Mouse (Mus musculus) stomach, postnatal 0 days (tissue): ENCODE measurements at regions not wholly inside any gene's neighbourhood (a gene's known extent, or its start where the extent isn't known, plus 50 kb on each side); places are given as distances from the start of the nearest gene placed in this dataset.

Experiments used
- ATAC-seq: fragments of 200-750 bp; cut with Nextera tagmentation; 2 replicates; pipeline ENCODE4 v1.8.0; 2017; ENCODE audit not compliant: low FRiP score, low TSS enrichment
- DNase-seq: peaks from one replicate; pipeline ENCODE4 v3.0.0-alpha.2; 2016; ENCODE audit warnings: low spot score
- H3K27ac ChIP-seq: fragments of 300-500 bp; sonication (generic); replicated peaks from 2 replicates; pipeline ENCODE4 v1.5.1; 2014; ENCODE audit warnings: mild to moderate bottlenecking, control low read depth
- H3K27me3 ChIP-seq: fragments of 300-500 bp; sonication (generic); 2 replicates; pipeline ENCODE4 v1.6.1; 2014; ENCODE audit warnings: low read length; ENCODE audit not compliant: control insufficient read depth, insufficient read depth
- H3K36me3 ChIP-seq: fragments of 300-500 bp; sonication (generic); 2 replicates; pipeline ENCODE4 v1.6.1; 2014; ENCODE audit warnings: low read length, mixed read lengths; ENCODE audit not compliant: control insufficient read depth, insufficient read depth
- H3K4me1 ChIP-seq: fragments of 300-500 bp; sonication (generic); replicated peaks from 2 replicates; pipeline ENCODE4 v1.6.1; 2014; ENCODE audit warnings: antibody characterized with exemption; ENCODE audit not compliant: control insufficient read depth, insufficient read depth
- H3K4me2 ChIP-seq: fragments of 300-500 bp; sonication (generic); replicated peaks from 2 replicates; pipeline ENCODE4 v1.6.1; 2014; ENCODE audit warnings: low read depth, mild to moderate bottlenecking, control low read depth, moderate library complexity
- H3K4me3 ChIP-seq: fragments of 300-500 bp; sonication (generic); 2 replicates; pipeline ENCODE4 v1.5.1; 2014; ENCODE audit warnings: low read depth, low read length, control low read depth
- H3K9ac ChIP-seq: fragments of 300-500 bp; sonication (generic); 2 replicates; pipeline ENCODE4 v1.6.1; 2014; ENCODE audit warnings: mild to moderate bottlenecking, low read length, control low read depth, mixed read lengths
- H3K9me3 ChIP-seq: fragments of 300-500 bp; sonication (generic); 2 replicates; pipeline ENCODE4 v1.6.1; 2016; ENCODE audit warnings: low read length; ENCODE audit not compliant: control insufficient read depth
- CTCF ChIP-seq: IDR thresholded peaks from 2 replicates; pipeline ENCODE4 v1.5.1; 2016; ENCODE audit warnings: antibody characterized with exemption, low read depth, mild to moderate bottlenecking, moderate library complexity
- EP300 ChIP-seq: optimal IDR thresholded peaks from 2 replicates; pipeline ENCODE3; 2016; ENCODE audit warnings: antibody characterized with exemption
- WGBS: fragments of 180-500 bp; shearing (Covaris S2); extraction: QIAGEN DNeasy Blood & Tissue Kit; methylation state at CpG from one replicate; pipeline ENCODE4 v1.1.7; 2014; 5-methylcytosine and 5-hydroxymethylcytosine counted together

DNA sequence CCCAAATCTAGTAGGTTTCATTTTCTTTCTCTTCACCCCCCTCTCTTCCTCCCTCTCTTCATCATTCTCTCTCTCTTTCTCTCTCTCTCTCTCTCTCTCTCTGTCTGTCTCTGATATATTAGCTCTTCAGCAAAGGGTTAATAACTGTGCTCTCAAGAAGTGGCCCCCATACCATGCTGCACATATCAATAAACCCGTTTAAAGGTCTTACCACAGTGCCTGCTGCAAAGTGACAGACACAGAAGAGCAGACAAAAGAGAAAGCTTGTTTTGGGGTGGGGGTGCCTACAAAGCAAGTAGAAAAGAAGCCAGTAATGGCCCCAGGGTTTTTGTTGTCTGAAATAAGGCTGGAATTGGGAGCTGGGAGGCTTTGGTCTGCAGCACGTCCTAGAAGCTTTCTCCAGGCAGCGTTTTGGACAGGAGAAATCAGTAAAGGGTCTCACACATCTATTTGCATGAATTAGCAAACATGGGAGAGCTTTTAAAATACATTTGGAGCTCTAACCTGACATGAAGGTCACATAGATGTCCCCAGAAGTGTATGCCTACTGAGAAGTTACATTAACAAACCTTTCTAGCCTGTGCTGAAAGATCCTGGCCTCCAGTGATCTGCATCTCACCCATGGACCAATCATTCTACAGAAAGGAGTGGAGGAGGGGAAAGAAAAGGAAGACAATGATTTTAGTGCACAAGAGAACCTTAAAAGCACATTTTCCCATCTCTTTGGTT is 91.1 kb upstream of the Arhgap21 start:
- no peaks in the 10 kb centered on the region for H3K4me1 ChIP-seq
- H3K9ac ChIP-seq, result no peak overlapping the region
- no peaks in the 10 kb centered on the region for H3K9me3 ChIP-seq
- H3K4me2 ChIP-seq, result no peak overlapping the region
- H3K27me3 ChIP-seq, result no peaks in the 10 kb centered on the region
- H3K4me3 ChIP-seq, result no peak overlapping the region
- no peaks in the 10 kb centered on the region for H3K36me3 ChIP-seq
- WGBS, result 30% methylated on average over 3 of the region's 3 CpGs
- no peak for DNase-seq
- H3K27ac ChIP-seq, result no peak overlapping the region
- no peak for TF ChIP-seq CTCF
- no peak for TF ChIP-seq EP300
- ATAC-seq, result no peak

DNA sequence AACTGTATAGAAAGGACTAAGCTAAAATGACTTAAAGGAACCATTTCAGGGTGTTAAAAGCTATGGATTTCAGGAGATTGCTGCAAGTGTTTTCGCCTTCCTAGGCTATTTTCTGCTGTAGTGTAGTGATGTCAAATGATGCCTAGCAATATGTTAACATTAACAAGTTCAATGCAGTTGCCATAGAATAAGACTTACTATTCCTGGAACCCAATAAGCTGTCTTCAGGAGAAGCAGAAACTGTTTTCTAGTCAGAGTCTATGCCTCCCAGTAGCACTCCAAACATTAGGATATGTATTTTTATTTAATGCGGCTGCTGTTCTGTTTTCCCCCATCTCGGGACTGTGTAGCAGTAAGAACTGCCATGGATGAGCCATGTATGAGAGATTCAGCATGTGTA is 90.3 kb upstream of the Arhgap21 start:
- no peak for ATAC-seq
- Histone ChIP-seq H3K4me2 (no peak overlapping the region), H3K27me3 (no peaks in the 10 kb centered on the region), H3K4me3 (no peak overlapping the region), H3K27ac (no peak overlapping the region), H3K4me1 (no peaks in the 10 kb centered on the region), H3K36me3 (no peaks in the 10 kb centered on the region), H3K9me3 (no peaks in the 10 kb centered on the region), H3K9ac (no peak overlapping the region)
- TF ChIP-seq EP300, result no peak
- TF ChIP-seq CTCF, result no peak
- no peak for DNase-seq
- 89% methylated on average over 3 of the region's 3 CpGs for WGBS

DNA sequence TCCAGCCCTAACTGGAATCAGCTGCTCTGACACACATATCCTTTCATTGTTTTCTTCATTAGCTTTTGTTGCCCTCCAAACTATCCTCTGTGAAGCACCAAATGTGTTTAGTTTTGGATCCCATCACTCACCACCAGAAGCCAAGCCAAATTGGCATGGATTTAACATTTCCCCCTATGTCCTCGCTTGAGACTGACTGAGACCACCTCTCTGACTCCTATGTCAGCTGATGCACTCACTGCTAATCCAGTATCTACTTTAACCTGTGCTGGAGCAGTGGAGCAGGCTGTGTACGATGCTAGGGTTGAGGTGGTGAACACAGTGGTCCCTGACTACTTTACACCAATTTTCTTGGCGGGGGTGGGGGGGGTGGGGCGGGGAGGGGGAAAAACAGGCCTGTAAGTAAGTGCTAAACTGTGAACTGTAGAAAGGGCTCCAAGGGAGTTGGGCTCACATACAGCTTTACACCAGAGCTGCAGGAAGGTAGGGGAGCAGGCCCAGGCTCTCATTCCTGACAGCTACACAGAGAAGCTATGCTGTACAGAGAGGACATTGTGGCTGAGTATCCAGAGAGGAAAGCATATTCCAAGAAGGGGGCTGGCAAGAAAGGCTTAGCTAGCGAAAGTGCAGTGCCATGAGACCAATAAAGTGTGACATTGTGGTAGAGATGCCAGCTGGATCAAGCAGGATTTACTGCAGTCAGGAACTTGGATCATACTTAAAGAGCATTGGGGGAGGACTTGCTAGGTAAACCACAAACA is 87.9 kb upstream of the Arhgap21 start:
- no peaks in the 10 kb centered on the region for H3K27me3 ChIP-seq
- 73% methylated on average over 5 of the region's 5 CpGs for WGBS
- H3K36me3 ChIP-seq, result no peaks in the 10 kb centered on the region
- H3K4me3 ChIP-seq, result no peak overlapping the region
- TF ChIP-seq EP300 (no peak), CTCF (no peak)
- no peak overlapping the region for H3K9ac ChIP-seq
- no peaks in the 10 kb centered on the region for H3K4me1 ChIP-seq
- DNase-seq (no peak), ATAC-seq (no peak)
- H3K9me3 ChIP-seq, result no peaks in the 10 kb centered on the region
- H3K4me2 ChIP-seq, result no peak overlapping the region
- no peak overlapping the region for H3K27ac ChIP-seq

DNA sequence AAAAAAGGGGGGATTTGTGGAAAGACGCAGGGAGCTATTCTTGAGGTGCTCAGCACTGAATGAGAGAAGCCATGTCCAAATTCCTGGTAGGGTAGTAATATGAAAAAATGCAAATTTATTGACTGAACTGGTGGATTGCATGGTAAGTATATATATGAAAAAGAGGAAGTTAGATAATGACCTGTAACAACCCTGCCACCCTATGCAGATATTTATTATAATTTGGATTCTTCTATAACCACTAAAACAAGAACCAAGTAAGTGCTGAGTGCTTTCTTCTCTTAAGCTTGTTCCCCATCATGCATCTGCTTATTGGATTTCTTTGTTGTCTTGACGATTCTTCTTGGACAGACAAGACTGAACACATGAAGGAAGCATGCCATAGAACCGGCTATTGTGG is 86.7 kb upstream of the Arhgap21 start:
- H3K4me3 ChIP-seq, result no peak overlapping the region
- H3K27me3 ChIP-seq, result no peaks in the 10 kb centered on the region
- no peak for TF ChIP-seq CTCF
- TF ChIP-seq EP300, result no peak
- WGBS, result 92% methylated on average over 3 of the region's 3 CpGs
- no peak overlapping the region for H3K27ac ChIP-seq
- no peak for ATAC-seq
- H3K9me3 ChIP-seq, result no peaks in the 10 kb centered on the region
- H3K9ac ChIP-seq, result no peak overlapping the region
- H3K36me3 ChIP-seq, result no peaks in the 10 kb centered on the region
- no peaks in the 10 kb centered on the region for H3K4me1 ChIP-seq
- no peak for DNase-seq
- no peak overlapping the region for H3K4me2 ChIP-seq

DNA sequence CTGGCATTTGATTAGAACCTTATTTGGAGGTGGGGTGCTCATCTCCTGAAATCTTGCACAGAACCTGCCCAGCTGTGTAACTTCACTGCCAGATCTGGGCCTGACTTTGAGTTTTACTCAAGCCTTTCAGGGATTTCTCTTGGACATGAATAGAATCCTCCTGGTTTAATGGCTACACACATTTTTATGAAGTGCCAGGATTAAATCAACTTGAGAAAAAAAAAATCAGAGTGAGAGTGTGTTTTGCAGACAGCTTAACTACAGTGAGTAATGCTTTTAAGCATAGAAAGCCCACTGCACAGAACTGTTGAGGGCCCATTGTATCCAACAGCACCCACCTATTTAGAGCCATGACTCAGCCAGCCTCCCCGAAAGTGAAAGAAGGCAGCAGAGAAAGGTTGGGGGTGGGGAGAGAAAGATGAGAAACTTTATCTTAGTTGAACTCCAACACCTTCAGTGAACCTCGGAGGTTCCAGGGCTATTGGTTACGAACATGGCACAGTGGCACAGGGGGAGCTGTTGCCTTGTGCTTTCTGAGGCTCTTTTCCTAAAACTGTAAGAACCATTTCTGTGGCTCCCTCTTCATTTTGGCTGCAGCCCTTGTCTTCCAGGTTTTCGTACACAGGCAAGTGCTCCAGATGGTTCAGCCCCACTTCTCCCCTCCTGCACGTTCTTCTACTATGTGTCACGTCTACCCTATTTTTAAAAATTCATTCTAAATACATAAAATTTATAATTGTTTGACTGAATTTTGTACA is 85.8 kb upstream of the Arhgap21 start:
- DNase-seq (no peak), ATAC-seq (no peak)

DNA sequence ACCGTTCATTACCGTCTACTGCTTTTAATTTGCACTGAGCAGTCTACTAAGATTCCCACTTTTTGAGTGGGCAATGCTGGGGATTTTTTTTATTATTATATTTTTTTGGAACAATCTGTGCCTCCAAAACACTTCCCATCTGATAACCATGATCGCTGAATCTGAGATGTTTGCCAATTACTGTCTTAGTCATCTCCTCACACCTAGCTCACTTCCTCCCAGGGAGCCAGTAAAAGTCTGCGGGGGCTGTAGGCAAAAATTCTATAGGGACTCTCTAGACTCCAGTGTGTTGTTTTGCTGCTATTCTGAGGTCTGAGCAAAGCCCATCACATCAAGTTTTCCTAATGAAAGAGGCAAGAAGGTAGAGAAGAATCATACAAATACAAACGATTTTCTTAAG is 84.9 kb upstream of the Arhgap21 start:
- 75% methylated on average over 5 of the region's 5 CpGs for WGBS
- no peak overlapping the region for H3K27ac ChIP-seq
- DNase-seq, result no peak

More for the DNA sequence above, 85.8 kb upstream of the Arhgap21 start:
- H3K9me3 ChIP-seq, result no peaks in the 10 kb centered on the region
- H3K27me3 ChIP-seq, result no peaks in the 10 kb centered on the region
- H3K4me2 ChIP-seq, result no peak overlapping the region
- no peak overlapping the region for H3K9ac ChIP-seq
- WGBS, result 65% methylated on average over 6 of the region's 6 CpGs
- no peaks in the 10 kb centered on the region for H3K4me1 ChIP-seq
- H3K36me3 ChIP-seq, result no peaks in the 10 kb centered on the region
- TF ChIP-seq CTCF, result no peak
- TF ChIP-seq EP300, result no peak
- no peak overlapping the region for H3K4me3 ChIP-seq
- H3K27ac ChIP-seq, result no peak overlapping the region

More for the DNA sequence above, 84.9 kb upstream of the Arhgap21 start:
- Histone ChIP-seq H3K36me3 (no peaks in the 10 kb centered on the region), H3K4me3 (no peak overlapping the region), H3K4me1 (no peaks in the 10 kb centered on the region), H3K4me2 (no peak overlapping the region), H3K27me3 (no peaks in the 10 kb centered on the region), H3K9me3 (no peaks in the 10 kb centered on the region), H3K9ac (no peak overlapping the region)
- TF ChIP-seq CTCF (no peak), EP300 (no peak)
- no peak for ATAC-seq
